Mouse (Mus musculus): ENCODE results near the gene Epb41l3. TPM values are rescaled to one million over a fixed set of nuclear protein-coding genes. Genes with fewer than 3 reads are reported as not detected.

Epb41l3 gene
- total RNA-seq, 1 experiment from 2014 or later: 16.3 TPM

GRCm38 (mm10) chr17:69239423-69239822, 163.9 kb downstream of the Epb41l3 start:
- no peak for DNase-seq

GRCm38 (mm10) chr17:69255834-69256233, 180.4 kb downstream of the Epb41l3 start:
- DNase-seq: no peak

DNA sequence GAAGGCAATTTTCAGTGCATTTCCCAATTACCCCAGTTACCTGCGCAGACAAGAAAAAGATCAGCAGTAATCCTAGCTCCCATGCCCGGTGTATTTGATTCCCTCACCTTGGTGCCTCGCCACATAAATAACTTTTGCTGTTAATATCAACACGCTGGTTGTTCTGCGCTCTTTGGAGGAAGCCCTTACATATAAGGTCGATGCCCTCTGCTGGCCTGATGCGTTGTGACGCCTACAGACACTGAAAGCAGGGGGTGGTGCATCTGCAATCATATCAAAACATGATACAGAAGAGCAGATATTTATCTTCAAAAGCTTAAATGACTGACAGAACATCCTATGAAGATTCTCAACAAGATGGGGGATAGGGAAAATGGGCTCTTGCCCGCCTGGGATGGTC, 181.0 kb downstream of the Epb41l3 start:
- DNase-seq: peak; percentile 15

DNA sequence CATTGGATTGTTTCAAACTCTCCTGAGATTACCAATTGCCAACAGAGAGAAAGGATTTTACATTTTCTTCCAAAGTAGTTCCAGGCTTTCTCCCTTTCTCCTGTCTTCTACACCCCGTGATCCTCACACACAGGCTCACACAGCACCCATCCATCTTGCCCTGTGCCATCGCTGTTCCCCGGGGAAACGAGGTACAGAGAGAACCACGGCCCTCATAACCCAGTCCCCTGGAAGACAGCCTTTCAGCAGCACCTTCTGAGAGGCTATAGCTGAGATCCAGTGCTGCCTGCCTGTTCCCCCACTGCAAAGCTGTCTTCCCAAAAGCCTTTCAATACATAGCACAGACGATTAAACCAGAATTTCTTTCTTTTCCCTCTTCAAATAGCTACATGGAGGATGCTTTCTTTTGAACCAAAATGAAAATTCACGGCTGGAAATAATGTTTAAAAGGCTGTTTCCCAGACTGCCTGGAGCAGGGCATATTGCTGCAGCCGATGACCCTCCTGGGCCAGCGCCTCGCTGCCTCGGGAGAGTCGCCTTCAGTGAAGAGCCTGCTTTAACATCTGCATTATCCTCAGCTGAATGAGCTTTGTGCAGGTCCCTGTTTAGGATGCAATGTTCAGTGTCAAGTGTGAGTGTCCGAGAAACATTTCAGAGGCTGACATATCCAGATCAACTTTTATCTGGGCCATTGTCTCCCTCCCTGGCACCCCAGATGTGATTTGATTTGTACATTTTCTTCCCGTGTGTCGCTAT, 188.5 kb downstream of the Epb41l3 start:
- no peak for DNase-seq

GRCm38 (mm10) chr17:69265171-69265570, 189.7 kb downstream of the Epb41l3 start:
- DNase-seq: no peak

DNA sequence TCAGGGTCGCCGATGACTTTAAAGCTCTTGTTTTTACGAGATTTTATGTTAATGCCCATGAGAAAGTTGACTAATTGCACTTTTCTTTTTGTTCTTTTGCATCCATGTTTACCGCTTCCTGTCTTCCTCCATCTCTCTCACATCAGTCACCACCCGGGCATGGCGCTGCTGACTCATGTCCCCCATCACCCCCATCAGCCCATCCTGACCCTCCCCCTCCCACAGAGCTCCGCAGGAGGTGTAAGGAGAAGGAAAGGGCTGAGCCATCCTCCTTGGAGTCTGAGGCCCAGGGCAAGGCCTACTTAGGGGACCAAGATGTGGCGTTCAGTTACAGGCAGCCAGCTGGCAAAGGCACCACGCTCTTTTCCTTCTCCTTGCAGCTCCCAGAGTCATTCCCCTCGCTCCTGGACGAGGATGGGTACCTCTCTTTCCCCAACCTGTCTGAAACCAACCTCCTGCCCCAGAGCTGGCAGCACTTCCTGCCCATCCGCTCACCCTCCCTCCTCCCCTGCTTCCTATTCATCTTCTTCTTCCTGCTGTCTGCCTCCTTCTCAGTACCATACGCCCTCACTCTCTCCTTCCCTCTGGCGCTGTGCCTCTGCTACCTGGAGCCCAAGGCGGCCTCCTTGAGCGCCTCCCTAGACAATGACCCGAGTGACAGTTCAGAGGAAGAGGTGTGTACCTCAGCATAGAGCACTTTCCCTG, 190.4 kb downstream of the Epb41l3 start:
- no peak for DNase-seq

DNA sequence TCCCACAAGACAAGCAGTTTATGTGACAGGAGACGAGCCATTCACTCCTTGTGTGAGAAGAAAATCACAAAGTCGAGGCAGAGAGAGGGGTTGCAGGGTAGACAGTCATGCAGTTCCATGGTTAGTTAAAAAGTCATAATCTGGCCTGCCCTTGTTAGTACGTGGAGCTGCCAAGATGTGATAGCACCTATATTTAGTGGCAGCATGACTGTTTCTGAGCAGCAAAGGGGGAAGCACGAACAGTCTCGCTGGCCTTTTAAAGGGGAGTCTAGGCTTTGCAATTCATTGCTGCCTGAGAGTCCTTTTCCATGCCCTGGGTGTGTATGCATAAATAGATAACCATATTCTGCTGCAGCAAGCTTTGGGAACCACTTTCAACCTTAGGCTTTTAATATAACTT, 191.5 kb downstream of the Epb41l3 start:
- DNase-seq: no peak

DNA sequence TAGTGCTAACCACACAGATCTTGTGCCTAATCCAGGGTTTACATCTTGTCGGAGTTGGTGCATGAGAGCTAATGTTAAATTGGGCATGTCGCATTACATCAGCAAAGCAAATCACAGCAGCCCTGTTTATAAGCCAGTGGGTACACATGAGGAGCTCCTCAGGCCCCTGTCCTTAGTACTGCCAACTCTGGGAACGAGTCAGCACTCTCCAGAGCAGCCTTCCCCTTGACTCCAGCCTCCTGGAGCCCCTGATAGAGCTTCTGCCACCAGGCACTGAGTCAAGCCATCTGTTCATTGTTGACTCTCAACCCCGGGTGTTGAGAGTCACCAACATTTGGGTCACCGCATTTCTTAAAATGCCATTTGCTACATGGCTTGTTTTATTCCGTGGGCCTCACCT, 192.0 kb downstream of the Epb41l3 start:
- DNase-seq: no peak

DNA sequence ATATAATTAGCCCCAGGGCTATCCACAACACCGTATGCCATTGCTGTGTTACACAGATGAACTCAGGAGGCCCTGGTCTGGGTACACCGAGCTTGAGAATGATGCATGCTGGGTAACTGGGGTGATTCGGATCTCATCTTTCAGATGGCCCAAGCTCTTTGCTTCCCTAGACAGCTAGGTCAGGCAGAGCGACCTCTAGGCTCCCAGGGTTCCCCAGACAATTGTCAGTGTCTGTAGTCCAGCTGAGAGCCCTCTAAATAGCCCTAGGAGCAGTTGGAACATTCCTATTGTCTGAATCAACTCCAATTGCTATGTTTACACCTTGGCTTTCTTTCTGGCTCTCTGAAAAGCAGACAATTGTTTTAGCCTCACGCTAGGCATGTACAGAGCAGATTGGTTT, 201.9 kb downstream of the Epb41l3 start:
- DNase-seq: no peak

- no peak for DNase-seq
Measured at GRCm38 (mm10) chr17:69284511-69284910, 209.0 kb downstream of the Epb41l3 start.

- DNase-seq: no peak
Measured at GRCm38 (mm10) chr17:69288130-69288529, 212.6 kb downstream of the Epb41l3 start.

- no peak for DNase-seq
Measured at GRCm38 (mm10) chr17:69290272-69290671, 214.8 kb downstream of the Epb41l3 start.

DNA sequence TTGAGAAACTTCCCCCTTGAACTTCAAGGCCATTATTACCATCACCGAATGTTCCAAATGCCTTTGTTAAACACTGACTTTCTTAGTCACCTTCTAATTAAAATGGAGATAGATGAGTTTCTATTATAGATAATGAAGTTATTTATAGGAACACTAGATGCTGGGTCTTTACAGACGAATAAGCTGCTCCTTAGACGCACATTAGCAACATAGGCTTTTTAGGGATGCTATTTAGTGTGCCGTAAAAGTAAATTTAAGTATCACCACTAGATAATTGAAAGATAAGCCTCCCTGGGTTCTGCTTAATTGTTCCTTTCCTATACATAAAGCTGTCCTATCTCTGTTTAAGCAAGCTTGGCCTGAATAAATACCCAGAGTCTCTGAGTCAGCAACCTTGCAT, 226.1 kb downstream of the Epb41l3 start:
- no peak for DNase-seq

DNA sequence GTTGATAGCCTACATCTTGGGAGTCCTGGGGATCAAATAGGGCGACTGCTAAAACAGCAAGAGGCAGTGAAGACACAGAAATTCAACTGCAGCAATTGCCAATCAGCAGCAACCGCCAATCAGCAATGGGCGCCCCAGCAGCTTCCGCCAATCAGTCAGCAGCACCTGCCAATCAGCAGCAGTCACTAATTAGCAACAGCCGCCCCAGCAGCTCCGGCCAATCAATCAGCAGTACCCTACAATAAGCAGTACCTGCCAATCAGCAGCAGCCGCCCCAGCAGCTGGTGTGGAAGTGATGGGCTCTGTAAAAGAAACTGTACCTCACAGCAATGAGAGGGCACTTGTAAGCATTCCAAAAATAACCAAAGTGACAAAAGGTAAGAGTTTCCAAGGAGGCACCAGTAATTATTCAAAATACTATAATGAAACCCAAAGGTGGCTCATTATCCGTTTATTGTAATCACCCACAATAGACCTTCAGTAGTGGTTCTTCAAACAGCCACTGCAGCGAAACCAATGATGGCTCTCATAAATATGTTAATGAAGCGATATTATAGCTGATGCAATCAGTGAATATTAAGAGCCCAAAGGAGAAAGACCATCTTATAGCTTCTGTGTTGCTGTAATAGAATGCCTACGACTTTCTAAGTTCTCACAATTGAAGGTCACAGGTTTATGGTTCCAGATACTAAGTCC, 228.2 kb downstream of the Epb41l3 start:
- DNase-seq: no peak

DNA sequence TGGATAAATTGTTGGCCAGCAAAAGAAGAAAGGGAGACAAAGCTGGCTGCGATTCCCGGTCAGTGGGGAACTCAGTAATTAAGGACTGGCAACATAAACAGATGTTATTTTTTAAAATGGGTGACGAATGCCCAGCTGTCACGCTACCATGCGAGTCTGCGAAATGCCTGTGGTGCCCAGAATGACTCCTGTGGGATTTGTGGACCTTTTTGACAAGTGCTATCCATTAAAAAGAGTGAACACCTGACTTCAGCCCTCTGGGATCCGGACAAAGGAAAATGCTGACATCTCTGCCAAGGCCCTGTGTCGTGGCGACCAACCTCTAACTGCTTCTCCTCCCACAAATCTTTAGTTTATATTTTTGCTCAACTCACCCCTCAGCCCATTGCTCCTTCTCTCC, 232.2 kb downstream of the Epb41l3 start:
- DNase-seq: no peak

- no peak for DNase-seq
Measured at GRCm38 (mm10) chr17:69309872-69310271, 234.4 kb downstream of the Epb41l3 start.

GRCm38 (mm10) chr17:69320496-69320895, 245.0 kb downstream of the Epb41l3 start:
- no peak for DNase-seq

- no peak for DNase-seq
Measured at GRCm38 (mm10) chr17:69322721-69323120, 247.2 kb downstream of the Epb41l3 start.

Other genes with a start within 250 kb of the Epb41l3 start
- gene Tmem200c, start 249.1 kb upstream of the Epb41l3 start, total RNA-seq (2021): 0.57 and 1.0 TPM in 2 replicates

All from adrenal gland, postnatal 25 days (tissue).